Mouse (Mus musculus) olfactory bulb, adult 2 months (tissue): Measurements from ENCODE around the gene Zic2.

Experiments used
- CTCF ChIP-seq: fragments of 200-500 bp; IDR thresholded peaks from 2 replicates; pipeline ENCODE4 v1.5.1; 2012; ENCODE audit warnings: low read depth, mild to moderate bottlenecking, low read length, moderate library complexity; ENCODE audit not compliant: insufficient read depth
- POLR2A ChIP-seq: fragments of 200-500 bp; IDR thresholded peaks from 2 replicates; pipeline ENCODE4 v1.6.1; 2012; ENCODE audit warnings: mild to moderate bottlenecking, low read depth, low read length, moderate library complexity; ENCODE audit not compliant: insufficient read depth

DNA sequence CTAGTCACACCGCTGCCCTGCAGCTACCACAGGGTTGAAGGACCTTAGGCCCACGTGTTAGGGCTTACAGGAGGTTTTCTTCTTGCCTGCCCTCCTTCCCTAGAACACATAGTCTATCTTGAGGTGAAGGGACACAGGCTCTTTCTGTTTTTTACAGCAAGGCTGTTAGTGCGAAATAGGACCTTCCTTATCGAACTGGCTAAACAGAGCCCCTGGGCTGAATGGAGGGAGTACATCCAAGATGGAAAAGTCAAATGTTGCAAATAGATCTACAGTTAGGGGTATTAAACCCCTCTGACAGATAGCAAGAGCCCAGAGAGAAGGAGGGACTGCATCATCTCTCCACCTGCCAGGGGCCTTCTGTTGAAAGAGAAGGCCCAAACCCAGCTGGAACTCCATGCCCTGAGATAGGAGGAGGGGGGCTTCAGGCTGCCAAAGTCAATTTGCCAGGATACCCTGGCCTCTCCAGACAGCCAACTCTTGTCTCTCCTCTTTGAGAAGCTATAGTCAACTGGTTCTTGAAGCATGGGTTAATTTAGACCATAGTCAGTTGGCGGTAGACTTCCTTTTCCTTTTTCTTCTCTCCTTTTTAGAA is 23.6 kb upstream of the Zic2 start:
- TF ChIP-seq CTCF (no peak), POLR2A (no peak)
